Mouse (Mus musculus) kidney, adult 2 months (tissue): ENCODE data around the gene Gm28047.

Experiments used
- CTCF ChIP-seq: fragments of 200-500 bp; conservative IDR thresholded peaks from 2 replicates; pipeline ENCODE4 v1.5.1; 2011; ENCODE audit warnings: low read depth, mild to moderate bottlenecking, control low read depth, low read length, moderate library complexity, mixed read lengths; ENCODE audit not compliant: insufficient read depth, insufficient read length
- POLR2A ChIP-seq: fragments of 200-500 bp; IDR thresholded peaks from one replicate; pipeline ENCODE4 v1.6.1; 2011; ENCODE audit warnings: low read depth, low read length, control low read depth

- TF ChIP-seq CTCF, result no peak
- TF ChIP-seq POLR2A, result no peak
These were observed 26.2 kb upstream of the Gm28047 start for GRCm38 (mm10) chr15:102651107-102651506.
